Mouse (Mus musculus) intestine, embryonic 15.5 days (tissue): ENCODE data around the gene Grm1. TPM values are rescaled to one million over a fixed set of nuclear protein-coding genes. Genes with fewer than 3 reads are reported as not detected.
"Not testable (repeated sequence)": the region's sequence is repeated elsewhere in the genome, so short reads cannot be mapped to it uniquely, and the experiment has no call there.

Experiments used
- ATAC-seq: fragments of 200-750 bp; cut with Nextera tagmentation; 2 replicates; pipeline ENCODE4 v1.8.0; 2017; ENCODE audit warnings: moderate TSS enrichment, moderate library complexity
- H3K27ac ChIP-seq: fragments of 300-500 bp; sonication (generic); 2 replicates; pipeline ENCODE4 v1.5.1; 2015; ENCODE audit warnings: mild to moderate bottlenecking, inconsistent platforms
- H3K27me3 ChIP-seq: fragments of 300-500 bp; sonication (generic); replicated peaks from 2 replicates; pipeline ENCODE4 v1.6.1; 2015; ENCODE audit warnings: inconsistent platforms
- H3K36me3 ChIP-seq: fragments of 300-500 bp; sonication (generic); 2 replicates; pipeline ENCODE4 v1.6.1; 2015; ENCODE audit warnings: inconsistent platforms
- H3K4me1 ChIP-seq: fragments of 300-500 bp; sonication (generic); replicated peaks from 2 replicates; pipeline ENCODE4 v1.6.1; 2015; ENCODE audit warnings: inconsistent platforms
- H3K4me2 ChIP-seq: fragments of 300-500 bp; sonication (generic); replicated peaks from 2 replicates; pipeline ENCODE4 v1.6.1; 2015; ENCODE audit warnings: mild to moderate bottlenecking, inconsistent platforms
- H3K4me3 ChIP-seq: fragments of 300-500 bp; sonication (generic); replicated peaks from 2 replicates; pipeline ENCODE4 v1.5.1; 2015; ENCODE audit warnings: inconsistent platforms
- H3K9ac ChIP-seq: fragments of 300-500 bp; sonication (generic); 2 replicates; pipeline ENCODE4 v1.6.1; 2015; ENCODE audit warnings: inconsistent platforms
- H3K9me3 ChIP-seq: fragments of 300-500 bp; sonication (generic); 2 replicates; pipeline ENCODE4 v1.6.1; 2016; ENCODE audit warnings: inconsistent platforms
- WGBS: fragments of 180-500 bp; shearing (Covaris S2); methylation state at CpG from one replicate; pipeline ENCODE4 v1.1.7; 2015; 5-methylcytosine and 5-hydroxymethylcytosine counted together
- polyA plus RNA-seq: library from polyadenylated mRNA; unstranded; fragments of >200 nt; fragmentation: Nextera tagmentation; extraction: Ambion mirVana; gene quantifications from 2 replicates; pipeline ENCODE4 v1.2.1, GENCODE M21; 2015

Gene Grm1
- polyA plus RNA-seq = 0.04 and 0.10 TPM in 2 replicates

DNA sequence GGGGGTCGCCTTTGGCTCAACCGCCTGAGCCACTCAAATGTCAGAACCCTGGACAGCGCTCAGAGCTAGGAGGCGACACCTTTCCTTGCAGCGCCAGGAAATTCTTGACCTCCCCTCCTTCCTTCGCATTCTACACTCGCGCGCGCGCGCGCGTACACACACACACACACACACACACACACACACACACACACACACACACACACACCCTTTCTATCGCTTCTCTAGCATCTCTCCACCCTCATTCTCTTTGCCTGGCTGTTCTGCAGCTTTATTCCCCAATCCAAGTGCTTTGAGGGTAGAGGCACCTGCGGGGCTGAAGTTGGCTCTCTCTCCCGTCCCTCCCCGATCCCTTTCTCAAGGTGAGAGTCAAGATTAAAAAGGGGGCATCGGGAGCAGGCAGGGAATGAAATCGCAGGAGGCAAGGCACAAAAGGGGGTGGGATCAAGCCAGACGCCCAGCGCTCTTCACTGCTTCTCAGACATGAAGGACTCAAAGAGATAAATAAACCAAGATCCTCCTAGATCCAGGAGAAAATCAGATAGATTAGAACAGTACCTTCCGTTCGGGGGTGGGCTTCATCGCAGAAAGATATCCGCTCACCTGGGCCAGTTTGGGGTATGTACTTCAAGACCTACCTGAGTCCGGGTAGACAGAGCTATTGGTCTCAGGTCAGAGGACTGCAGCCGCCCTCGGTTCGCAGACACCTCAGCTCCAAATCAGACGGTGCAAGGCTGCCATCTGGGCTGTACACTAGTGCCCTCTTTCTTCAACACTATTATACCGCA lies at the start of gene Grm1:
Gene Grm1, minus strand, starts transcription at position 746 of the 788 bp plus-strand sequence.
- no peaks in the 10 kb centered on the region for H3K4me1 ChIP-seq
- H3K9ac ChIP-seq = no peak within 1 kb of the TSS
- peak within 1 kb of the TSS; percentile 30; the same call in 1 of the 2 replicates for H3K4me2 ChIP-seq
- H3K36me3 ChIP-seq = no peaks in the 10 kb centered on the region
- ATAC-seq = no peak
- 3% methylated on average over 28 of the region's 32 CpGs for WGBS
- H3K9me3 ChIP-seq = no peaks in the 10 kb centered on the region
- no peak within 1 kb of the TSS for H3K27ac ChIP-seq
- H3K4me3 ChIP-seq = no peak within 1 kb of the TSS; the same call in 1 of the 2 replicates
- peaks cover 32% of the 10 kb centered on the region for H3K27me3 ChIP-seq

DNA sequence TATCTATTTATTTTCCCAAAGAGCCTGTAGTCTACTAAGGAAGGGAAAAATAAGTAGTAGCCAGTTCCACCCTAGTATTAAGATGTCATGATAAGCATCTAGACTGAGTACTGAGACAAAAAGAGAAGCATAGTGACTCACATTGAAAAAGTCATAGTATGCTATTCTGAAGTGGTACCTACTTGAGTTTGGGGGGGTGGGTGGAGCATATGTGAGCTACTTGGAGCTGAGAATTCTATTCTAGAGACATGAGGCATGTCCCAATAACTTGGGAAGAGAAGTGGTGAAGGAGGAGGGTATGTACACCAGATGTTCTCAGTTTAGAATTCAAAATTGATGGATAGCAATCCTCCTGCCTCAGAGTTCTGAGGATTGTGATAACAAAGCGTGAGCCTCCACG lies 39.6 kb upstream of the Grm1 start:
- Histone ChIP-seq H3K9me3 (no peaks in the 10 kb centered on the region), H3K27me3 (no peaks in the 10 kb centered on the region), H3K27ac (no peak overlapping the region), H3K36me3 (no peaks in the 10 kb centered on the region), H3K9ac (no peak overlapping the region), H3K4me2 (no peak overlapping the region), H3K4me1 (no peaks in the 10 kb centered on the region), H3K4me3 (no peak overlapping the region)
- 87% methylated on average over 2 of the region's 2 CpGs for WGBS
- ATAC-seq = no peak

DNA sequence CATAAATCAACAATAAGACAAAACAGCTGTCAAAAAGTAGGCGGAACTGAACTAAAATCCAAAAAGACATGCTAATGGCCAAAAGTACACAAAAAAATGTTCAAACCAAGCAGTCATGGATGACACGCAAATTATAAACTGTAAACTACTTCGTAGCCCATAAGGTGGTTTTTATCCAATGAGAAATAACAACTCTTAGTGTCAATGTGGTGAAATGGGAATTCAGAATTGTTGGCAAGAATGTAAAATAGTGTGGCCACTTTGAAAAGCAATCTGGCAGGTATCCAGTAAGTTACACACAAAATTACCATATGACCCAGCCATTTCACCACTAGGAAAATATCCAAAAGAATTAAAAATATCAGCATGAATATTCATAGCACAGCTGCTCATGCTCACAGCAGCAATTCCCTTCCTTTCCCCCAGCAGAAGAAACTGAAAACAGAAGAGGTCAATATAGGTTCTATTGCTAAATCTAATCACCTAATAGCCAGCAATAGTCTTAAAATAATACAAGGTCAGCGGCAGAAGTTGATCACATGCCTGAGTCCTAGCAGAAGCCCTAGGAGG lies 16.4 kb upstream of the Grm1 start:
- Histone ChIP-seq H3K27me3 (no peaks in the 10 kb centered on the region), H3K27ac (no peak overlapping the region), H3K4me3 (no peak overlapping the region), H3K9ac (no peak overlapping the region), H3K36me3 (no peaks in the 10 kb centered on the region), H3K4me2 (no peak overlapping the region), H3K9me3 (no peaks in the 10 kb centered on the region), H3K4me1 (no peaks in the 10 kb centered on the region)
- 90% methylated on average over 4 of the region's 4 CpGs for WGBS
- ATAC-seq = no peak

DNA sequence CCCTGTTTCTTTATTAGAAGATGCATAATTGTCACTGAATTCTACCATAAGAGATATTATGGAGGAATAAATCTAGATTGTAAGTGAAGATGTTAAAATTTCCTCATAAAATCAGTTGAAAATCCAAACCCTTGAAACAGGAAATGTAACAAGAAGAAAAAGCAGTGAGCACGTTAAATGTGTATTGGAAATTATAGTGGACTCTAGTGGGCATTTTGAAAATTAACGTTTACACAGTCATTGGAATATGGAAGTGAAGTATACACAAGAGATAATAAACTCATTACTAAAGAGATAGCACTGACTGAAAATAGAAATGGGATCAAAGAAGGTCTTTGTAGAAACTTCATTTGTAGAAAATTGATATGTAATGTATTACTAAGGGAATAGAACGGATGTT lies 4.2 kb upstream of the Grm1 start:
- H3K4me2 ChIP-seq = no peak overlapping the region
- 60% methylated on average over 3 of the region's 3 CpGs for WGBS
- no peak overlapping the region for H3K9ac ChIP-seq
- H3K27me3 ChIP-seq = peaks cover 12% of the 10 kb centered on the region
- H3K4me1 ChIP-seq = no peaks in the 10 kb centered on the region
- no peak overlapping the region for H3K4me3 ChIP-seq
- no peak for ATAC-seq
- H3K9me3 ChIP-seq = no peaks in the 10 kb centered on the region
- H3K36me3 ChIP-seq = no peaks in the 10 kb centered on the region
- H3K27ac ChIP-seq = no peak overlapping the region

DNA sequence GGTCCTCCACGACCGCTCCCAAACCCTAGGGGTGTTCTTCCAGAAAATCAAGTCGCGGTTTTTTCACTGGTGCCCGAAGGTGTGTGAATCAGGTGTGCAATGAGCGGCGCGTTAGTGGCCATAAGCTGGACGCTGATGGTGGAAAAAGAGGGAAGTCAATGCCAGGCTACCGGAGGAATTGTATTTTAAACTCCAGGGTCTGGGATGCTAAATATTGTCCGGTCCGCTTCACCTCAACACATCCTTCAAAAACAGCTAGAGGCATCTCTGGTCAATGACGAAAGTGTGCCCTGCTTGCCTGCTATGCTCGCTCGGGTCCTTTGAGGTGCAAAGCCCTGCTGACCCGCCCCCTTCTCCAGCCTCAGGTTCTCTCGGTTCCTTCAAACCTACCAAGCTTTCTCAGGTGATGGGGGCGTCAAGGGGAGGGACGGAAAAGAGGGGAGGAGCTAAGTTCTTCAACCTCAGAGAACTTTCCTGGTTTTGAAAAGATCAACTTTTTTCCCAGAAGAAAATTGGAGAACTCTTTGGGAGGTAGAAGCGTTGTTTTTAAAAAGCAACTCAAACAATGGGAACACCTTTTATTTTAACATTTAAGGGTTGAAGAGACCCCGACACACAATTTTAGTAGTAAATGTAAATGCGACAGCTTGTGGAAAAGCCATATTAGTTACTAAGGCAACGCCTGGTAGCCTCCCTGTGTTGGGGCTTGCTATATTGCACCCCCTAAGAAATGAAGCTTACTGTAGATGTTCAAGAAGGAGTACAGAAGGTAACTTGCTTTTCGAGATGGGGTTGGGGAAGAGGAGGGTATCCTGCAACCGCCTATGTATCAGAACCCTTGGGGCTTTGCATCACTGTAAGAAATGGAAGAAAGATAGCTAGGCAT lies 1.2 kb downstream of the Grm1 start:
- Histone ChIP-seq H3K27ac (no peak overlapping the region), H3K4me2 (no peak overlapping the region), H3K9me3 (no peaks in the 10 kb centered on the region), H3K9ac (no peak overlapping the region), H3K4me1 (no peaks in the 10 kb centered on the region), H3K27me3 (peaks cover 32% of the 10 kb centered on the region), H3K4me3 (no peak overlapping the region), H3K36me3 (no peaks in the 10 kb centered on the region)
- ATAC-seq = no peak
- 12% methylated on average over 25 of the region's 25 CpGs for WGBS

DNA sequence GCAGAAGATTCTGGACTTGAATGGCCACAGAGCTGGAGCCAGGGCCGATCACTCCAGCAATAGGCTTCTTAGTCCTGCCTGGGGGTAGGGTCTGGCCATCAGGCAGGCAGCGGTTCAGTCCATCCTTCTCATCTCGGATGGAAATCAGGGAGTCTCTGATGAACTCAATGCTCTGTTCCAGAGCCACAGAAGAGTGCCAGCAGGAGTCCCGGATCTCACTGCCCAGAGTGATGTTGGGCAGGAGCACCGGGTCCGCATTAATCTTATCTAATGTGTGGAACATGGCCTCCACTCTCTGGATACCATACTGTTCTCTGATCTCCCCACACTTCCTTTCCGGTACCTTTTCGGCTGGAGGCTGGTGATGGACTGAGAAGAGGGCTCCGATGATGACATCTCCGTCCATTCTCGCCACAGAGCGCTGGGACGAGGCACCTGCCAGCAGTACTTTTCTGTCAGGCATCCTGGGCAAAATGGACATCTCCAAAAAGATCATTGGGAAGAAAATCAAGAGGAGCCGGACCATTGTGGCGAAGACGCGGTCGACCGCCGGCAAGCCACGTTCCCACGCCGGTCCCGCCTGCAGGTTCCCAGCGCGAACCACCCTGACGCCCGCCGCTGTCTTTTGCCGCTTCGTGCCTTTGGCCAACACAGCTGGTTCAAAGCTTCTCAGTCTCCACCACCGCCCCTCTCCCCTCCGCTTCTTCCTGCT lies 2.0 kb downstream of the Grm1 start:
- 17% methylated on average over 33 of the region's 33 CpGs for WGBS
- Histone ChIP-seq H3K4me1 (no peaks in the 10 kb centered on the region), H3K4me2 (no peak overlapping the region), H3K36me3 (no peaks in the 10 kb centered on the region), H3K9ac (no peak overlapping the region), H3K9me3 (no peaks in the 10 kb centered on the region), H3K27ac (no peak overlapping the region), H3K27me3 (peaks cover 32% of the 10 kb centered on the region), H3K4me3 (no peak overlapping the region)
- no peak for ATAC-seq

DNA sequence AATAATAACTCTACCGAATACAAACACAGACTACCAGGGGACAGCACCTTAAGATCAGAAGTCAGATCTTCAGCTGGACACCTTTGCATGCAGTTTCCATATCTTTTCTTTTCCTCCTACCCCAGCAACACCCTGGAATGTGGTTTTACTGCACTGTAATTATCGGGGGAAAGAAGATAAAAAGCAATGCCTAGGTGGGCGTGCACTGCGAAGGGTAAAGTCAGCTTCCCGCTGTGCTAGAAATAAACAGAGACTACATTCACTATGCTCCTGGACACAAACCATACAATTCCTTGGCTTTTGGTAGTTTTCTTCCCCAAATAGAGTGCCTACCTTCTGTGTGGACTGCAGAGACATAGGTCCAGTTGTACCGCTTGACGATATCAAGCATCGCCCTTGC lies 2.6 kb downstream of the Grm1 start:
- Histone ChIP-seq H3K9me3 (no peaks in the 10 kb centered on the region), H3K4me3 (no peak overlapping the region), H3K27me3 (peaks cover 32% of the 10 kb centered on the region), H3K4me1 (no peaks in the 10 kb centered on the region), H3K27ac (no peak overlapping the region), H3K36me3 (no peaks in the 10 kb centered on the region), H3K4me2 (no peak overlapping the region), H3K9ac (no peak overlapping the region)
- peak; percentile 58; the same call in 1 of the 2 replicates for ATAC-seq
- 66% methylated on average over 8 of the region's 8 CpGs for WGBS

DNA sequence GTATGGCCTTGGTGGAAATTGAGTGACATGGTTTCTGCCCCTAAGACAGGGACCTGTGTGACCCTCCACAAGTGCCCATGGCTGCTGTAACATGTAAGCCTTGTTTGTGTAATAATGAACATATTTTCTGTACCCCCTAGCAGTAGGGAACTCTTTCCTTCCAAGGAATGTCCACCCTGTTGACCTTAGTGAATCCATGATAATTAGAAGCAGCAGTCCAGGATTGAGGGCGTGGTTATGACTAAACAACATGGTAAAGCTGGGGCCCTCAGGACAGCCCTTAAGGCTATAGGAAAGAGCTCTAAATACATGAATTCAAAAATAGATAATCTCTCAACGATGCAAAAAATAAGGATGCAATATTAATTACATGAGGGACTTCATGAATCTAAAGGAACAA lies 17.0 kb downstream of the Grm1 start:
- Histone ChIP-seq H3K27ac (no peak overlapping the region), H3K9ac (no peak overlapping the region), H3K4me1 (no peaks in the 10 kb centered on the region), H3K27me3 (no peaks in the 10 kb centered on the region), H3K36me3 (no peaks in the 10 kb centered on the region), H3K9me3 (no peaks in the 10 kb centered on the region), H3K4me3 (no peak overlapping the region), H3K4me2 (no peak overlapping the region)
- WGBS = 81% methylated on average over 2 of the region's 2 CpGs
- no peak for ATAC-seq

DNA sequence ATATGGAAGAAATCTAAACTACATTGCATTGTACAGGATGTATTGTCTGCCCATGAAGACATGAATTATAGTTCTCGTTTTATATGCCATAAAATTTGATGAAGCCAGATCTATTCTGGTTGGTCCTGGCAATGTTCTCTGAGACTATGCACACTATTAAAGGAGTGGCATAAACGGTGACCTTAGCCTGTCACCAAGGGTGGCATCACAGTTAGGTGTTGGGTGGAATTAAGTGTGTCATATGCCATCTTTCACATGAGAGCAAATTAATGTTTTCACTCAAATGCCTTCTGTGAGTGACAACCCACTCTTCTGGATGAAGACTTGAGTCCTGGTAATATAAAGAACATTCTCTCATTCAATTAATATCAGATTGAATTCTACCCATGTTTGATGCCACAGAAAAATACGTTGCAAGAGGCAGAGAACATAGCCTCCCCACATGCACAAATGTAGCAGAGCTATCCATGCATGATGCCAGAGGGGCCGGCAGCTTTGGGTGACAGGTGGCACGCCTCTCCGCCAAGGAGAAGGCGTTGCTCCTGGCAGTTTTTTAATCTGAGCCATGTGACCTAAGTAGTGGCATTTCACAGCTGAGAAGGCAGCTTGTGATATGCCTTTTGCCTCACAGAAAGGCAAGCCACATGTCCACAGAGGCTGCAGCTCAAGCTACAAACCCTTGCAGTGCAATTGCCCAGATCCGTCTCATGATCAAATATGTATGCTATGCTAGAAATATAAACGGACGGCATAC lies 20.7 kb downstream of the Grm1 start:
- Histone ChIP-seq H3K9me3 (no peaks in the 10 kb centered on the region), H3K4me2 (no peak overlapping the region), H3K27me3 (no peaks in the 10 kb centered on the region), H3K4me3 (no peak overlapping the region), H3K4me1 (no peaks in the 10 kb centered on the region), H3K36me3 (no peaks in the 10 kb centered on the region), H3K27ac (no peak overlapping the region), H3K9ac (no peak overlapping the region)
- WGBS = 75% methylated on average over 10 of the region's 10 CpGs
- ATAC-seq = no peak

DNA sequence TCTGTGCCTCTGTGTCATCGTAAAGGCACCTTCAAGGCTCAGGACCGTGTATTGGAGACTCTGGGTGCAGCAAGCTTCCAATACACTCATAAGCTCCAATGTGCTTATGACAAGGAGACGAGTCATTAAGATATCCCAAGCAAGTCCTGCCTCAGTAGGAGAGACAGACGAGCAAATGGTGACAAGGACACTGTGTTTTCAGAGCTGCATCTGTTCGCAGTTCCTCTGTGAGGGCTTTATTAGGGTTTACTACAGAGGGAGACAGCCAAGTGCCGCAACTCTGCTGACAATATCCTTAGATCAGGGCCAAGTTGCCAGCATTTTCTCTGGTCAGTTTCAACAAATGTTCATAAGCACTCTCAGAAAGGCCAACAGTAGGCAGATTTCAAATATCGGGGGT lies 32.8 kb downstream of the Grm1 start:
- H3K4me3 ChIP-seq = no peak overlapping the region
- H3K27ac ChIP-seq = no peak overlapping the region
- H3K9ac ChIP-seq = no peak overlapping the region
- no peaks in the 10 kb centered on the region for H3K9me3 ChIP-seq
- WGBS = 84% methylated on average over 7 of the region's 7 CpGs
- no peaks in the 10 kb centered on the region for H3K4me1 ChIP-seq
- no peak for ATAC-seq
- no peaks in the 10 kb centered on the region for H3K27me3 ChIP-seq
- H3K36me3 ChIP-seq = no peaks in the 10 kb centered on the region
- H3K4me2 ChIP-seq = no peak overlapping the region

DNA sequence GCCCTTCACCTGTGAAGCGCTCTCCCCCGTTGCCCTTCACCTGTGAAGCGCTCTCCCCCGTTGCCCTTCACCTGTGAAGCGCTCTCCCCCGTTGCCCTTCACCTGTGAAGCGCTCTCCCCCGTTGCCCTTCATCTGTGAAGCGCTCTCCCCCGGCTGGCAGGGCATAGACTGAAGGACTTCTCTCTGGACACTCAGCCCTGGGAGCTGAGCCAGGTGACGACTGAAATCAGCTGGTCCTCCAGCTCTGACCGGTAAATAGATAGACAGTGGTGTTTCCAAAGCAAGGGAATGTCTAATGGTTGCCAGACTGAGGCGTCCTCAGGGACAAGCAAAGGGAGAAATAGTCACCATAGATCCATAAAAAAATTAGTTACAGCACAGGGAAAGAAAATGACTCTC lies 36.7 kb downstream of the Grm1 start:
- not testable (repeated sequence) for ATAC-seq, H3K9me3 ChIP-seq, H3K4me1 ChIP-seq

More for the DNA sequence above, 36.7 kb downstream of the Grm1 start:
- H3K9ac ChIP-seq, H3K27me3 ChIP-seq, H3K4me3 ChIP-seq, H3K4me2 ChIP-seq, H3K36me3 ChIP-seq, H3K27ac ChIP-seq: not testable (repeated sequence)
- WGBS = 56% methylated on average over 13 of the region's 13 CpGs
